Mouse (Mus musculus) effector memory CD4-positive, alpha-beta T cell, adult 5 months (primary cell): ENCODE data around the gene Pgm5. TPM values are rescaled to one million over a fixed set of nuclear protein-coding genes. Genes with fewer than 3 reads are reported as not detected.

Experiments
- polyA plus RNA-seq: library from polyadenylated mRNA; unstranded; fragments of 100-300 nt; shearing (Covaris generic); gene quantifications from one replicate; pipeline ENCODE4 v1.2.1, GENCODE M21; 2017

Pgm5 gene
- not detected for polyA plus RNA-seq

DNA sequence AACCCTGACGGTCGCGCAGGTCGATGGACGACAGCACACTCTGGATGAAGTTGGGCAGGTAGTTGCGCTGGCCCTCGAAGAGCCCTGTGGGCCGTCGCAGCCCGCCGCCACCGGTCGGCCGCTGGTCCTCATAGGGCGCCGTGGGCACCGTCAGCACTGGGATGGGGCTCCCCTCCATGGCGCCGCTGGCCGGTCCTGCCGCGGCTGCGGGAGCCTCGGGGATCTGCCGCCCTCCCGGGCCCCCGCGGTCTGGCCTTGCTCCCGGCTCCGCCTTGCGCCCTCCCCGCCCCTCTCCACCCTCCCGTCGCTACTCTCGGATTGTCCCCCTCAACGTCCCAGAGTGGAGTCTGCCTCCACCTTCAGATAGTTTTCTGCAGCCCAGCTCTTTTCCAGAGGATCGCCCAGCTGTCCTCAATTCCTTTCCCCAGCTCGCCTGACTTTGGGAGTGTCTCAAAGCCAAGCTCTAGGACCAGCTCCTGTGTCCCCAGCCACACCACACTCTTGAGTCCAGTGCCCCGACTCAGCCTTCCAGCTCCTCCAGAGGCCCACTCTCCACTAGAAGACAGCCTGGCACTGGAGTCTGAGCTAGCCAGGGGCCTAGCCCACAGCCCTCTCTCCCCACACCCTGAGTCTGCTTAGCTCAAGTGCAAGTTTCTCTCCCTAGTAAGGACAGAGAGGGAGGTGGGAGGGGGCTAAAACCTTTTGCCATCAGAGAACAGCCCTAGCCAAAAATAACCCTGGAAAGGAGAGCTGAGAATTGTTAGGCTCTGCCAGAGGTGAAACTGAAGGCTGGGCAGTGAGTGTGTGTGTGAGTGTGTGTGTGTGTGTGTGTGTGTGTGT, at the start of gene Pgm5:
Pgm5 (minus strand) TSS at position 244 of the 840 bp plus-strand sequence.

DNA sequence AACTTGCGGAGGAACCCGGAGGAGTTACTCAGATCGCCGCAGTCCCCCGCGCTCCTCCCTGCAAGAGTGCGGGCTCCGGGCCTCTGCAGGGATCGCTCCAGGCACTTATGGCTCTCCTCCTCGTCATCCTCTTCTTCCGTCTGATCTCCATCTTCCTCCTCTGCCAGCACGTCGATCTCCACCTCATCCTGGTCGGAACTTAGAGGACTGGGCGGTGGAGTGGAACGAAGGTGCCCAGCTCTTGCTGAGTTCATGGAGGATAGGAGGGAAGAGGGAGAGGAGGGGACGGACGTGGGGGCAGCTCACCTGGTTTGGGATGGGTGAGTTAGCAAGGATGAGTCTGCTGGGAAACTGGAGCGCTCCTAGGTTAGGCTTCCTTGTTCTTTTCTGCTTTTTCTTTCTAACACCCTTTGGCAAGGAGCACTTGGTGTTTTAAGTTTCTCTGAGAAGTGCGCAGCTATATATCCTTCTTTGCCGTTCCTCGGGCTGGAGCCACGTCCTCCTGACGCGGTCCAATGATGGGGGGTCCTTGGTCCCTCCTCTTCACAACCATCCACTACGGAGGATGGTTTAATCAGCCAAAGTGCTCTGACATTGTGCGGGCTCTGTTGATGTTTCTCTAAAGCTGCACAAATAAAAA, 39.0 kb upstream of the Pgm5 start, which contains the start of gene Foxd4:
Foxd4 (minus strand) TSS at position 617 of the 640 bp plus-strand sequence.

DNA sequence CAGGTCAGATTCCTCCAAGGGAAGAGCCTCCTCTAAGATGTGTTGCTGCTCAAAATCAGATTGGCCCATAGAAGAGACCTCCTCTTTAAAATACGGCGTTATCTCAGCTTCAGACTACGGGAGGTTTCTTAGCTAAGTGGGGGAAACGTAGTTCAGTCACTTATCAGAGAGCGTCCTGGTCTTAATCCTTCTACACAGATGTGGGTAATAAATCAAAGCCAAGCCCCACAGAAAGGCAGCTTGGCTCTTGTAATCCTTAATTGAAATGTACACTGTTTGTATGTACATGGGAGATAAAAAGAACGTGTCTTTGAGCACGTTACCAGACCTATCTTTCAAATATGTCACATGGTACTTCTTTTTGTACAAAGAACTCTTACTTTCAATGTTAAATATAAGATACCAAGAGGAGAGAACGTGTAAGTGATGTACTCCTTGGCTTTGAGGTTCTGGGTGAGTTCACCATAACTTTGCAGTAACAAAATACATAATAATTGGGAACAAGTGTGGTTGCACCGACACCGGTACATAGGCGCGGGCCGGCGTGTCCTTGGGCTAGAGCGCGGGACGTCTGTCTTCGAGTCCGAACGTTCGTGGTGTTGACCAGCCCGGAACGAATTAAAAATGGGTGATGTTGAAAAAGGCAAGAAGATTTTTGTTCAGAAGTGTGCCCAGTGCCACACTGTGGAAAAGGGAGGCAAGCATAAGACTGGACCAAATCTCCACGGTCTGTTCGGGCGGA, 13.6 kb upstream of the Pgm5 start, which contains the start of gene Gm10053:
Gm10053 (plus strand) TSS at position 558 of the 742 bp plus-strand sequence.

DNA sequence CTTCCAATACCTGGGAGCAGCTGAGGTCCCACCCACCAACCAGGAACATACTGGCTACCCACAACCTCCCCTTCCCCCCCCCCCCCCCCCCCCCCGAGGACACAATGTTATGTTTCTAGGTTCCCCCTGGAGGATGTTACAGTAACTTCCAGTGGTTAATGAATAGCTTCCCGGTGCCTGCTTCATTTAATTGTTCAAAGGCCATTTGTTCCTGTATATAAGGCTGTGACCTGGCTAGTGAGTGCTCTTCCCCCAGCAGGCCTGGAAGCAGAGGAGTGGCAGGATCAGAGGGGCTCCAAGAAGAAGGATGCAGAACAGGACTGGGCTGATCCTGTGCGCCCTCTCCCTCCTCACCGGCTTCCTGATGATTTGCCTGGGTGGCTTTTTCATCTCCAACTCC, 187.9 kb downstream of the Pgm5 start, which contains the start of gene Tmem252:
Tmem252 (plus strand) TSS at position 247 of the 400 bp plus-strand sequence.

Other genes with a start within 250 kb of the Pgm5 start
- gene Tmem252, start 187.8 kb downstream of the Pgm5 start, polyA plus RNA-seq: not detected
- 176 TPM for gene Gm10053, start 13.8 kb upstream of the Pgm5 start, polyA plus RNA-seq
- gene Foxd4, start 39.3 kb upstream of the Pgm5 start, polyA plus RNA-seq: 0.19 TPM
- gene Cbwd1, start 99.8 kb upstream of the Pgm5 start, polyA plus RNA-seq: 16.3 TPM
- 207 TPM for gene Dock8, start 137.7 kb upstream of the Pgm5 start, polyA plus RNA-seq